Mouse (Mus musculus): ENCODE measurements around the gene Zbtb18. TPM values are rescaled to one million over a fixed set of nuclear protein-coding genes. Genes with fewer than 3 reads are reported as not detected.
A peak's percentile ranks its signal among the peaks of the same experiment; 100 is the strongest.

The Zbtb18 gene
- total and polyA plus RNA-seq, 3 experiments: 8.4 to 16.9 (median 10.0) TPM

DNA sequence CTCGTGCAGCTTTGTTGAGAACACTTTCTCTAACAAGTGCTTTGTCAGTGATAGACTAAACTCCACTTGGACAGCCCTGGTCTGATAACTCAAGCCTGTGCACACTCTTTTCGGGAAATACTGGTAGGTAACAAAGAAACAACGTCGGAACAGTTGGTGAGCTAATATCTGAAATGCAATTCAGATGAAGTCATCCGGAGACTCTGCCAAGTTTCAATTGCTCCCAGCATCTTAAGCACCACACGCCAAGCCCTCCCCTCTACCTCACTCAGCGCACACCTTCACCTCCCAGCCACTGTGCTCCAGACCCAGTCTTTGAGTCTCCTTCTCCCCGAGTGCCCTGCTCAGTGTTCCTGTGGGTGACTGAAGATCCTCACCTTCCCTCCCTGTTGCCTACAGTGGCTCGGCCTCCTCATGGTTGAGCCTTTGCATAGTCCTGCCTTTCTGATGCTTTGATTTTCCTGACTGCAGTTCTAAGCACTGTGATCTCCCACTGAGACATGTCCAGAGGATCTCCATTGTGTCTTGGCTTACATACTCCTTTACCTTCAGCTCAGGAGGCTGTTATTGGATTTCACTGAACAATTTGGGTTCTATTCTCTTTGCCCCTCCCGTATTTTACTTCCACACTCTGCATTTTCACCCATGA, 37.3 kb downstream of the Zbtb18 start:
- no peak for DNase-seq (ENCODE audit: extremely low read depth)
- no peak overlapping the region for H3K4me2 ChIP-seq (ENCODE audit: insufficient read depth, low read depth, poor library complexity, severe bottlenecking)
- peaks cover 10 to 23% of the 10 kb centered on the region in 2 experiments for H3K4me1 ChIP-seq (ENCODE audit: control insufficient read depth in 1 of 2, insufficient read depth in 2 of 2)
- H3K27ac ChIP-seq (ENCODE audit: insufficient read depth, low read depth): no peak overlapping the region
- no peaks in the 10 kb centered on the region for H3K27me3 ChIP-seq (replicated peaks)
- dilution Hi-C loops (cut with MboI; ENCODE audit: extremely low pct_ligation_motif_present, extremely low pct_unique_long_range_greater_than_20kb, low sequenced_read_pairs) (no loop called here), in situ Hi-C loops (cut with MboI; ENCODE audit: low pct_ligation_motif_present, low pct_unique_long_range_greater_than_20kb, low sequenced_read_pairs) (no loop called here)
- H3K36me3 ChIP-seq (replicated peaks in 1 of 2; ENCODE audit: control insufficient read depth in 1 of 2, insufficient read depth in 1 of 2, low read length in 1 of 2): no peaks in the 10 kb centered on the region
- no peaks in the 10 kb centered on the region for H3K79me2 ChIP-seq (replicated peaks; ENCODE audit: control insufficient read depth, extremely low read depth, insufficient read depth, poor library complexity, severe bottlenecking)
- no peak overlapping the region for H3K4me3 ChIP-seq (replicated peaks in 1 of 3; ENCODE audit: low read depth in 2 of 3, low read length in 2 of 3, poor library complexity in 1 of 3)
- no peak overlapping the region for H3K9ac ChIP-seq (ENCODE audit: insufficient read depth, low read depth)
- no peaks in the 10 kb centered on the region for H3K9me3 ChIP-seq (replicated peaks; ENCODE audit: low read length)
- no peak for TF ChIP-seq MYC (IDR thresholded peaks at IDR 0.05; ENCODE audit: low read depth, low read length)
- no peak for TF ChIP-seq HCFC1 (IDR thresholded peaks at IDR 0.05; ENCODE audit: low read depth, low read length)
- no peak for TF ChIP-seq POLR2AphosphoS2 (IDR thresholded peaks at IDR 0.05; ENCODE audit: low read depth, low read length)
- TF ChIP-seq TCF12 (IDR thresholded peaks at IDR 0.05; ENCODE audit: low read depth, low read length): no peak
- TF ChIP-seq MXI1 (IDR thresholded peaks at IDR 0.05; ENCODE audit: low read depth, low read length): no peak

DNA sequence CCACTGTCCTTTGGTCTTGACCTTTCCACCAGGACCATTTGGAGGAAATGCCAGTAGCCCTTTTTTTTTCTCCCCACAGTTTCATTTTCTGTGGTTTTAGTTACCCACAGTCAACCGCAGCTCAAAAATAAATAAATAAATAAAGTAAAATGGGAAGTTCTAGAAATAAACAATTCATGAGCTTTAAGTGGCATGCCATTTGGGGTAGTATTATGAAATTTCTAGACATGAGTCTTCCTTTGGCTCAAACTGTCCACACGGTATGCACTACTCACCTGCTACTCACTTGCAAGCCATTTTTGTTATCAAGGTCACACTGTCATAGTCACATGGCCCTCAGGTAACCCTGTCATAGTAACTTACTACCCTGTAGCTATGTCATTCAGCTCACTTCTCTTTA, 41.5 kb downstream of the Zbtb18 start:
- no peak overlapping the region for H3K9ac ChIP-seq (ENCODE audit: insufficient read depth, low read depth)
- no peaks in the 10 kb centered on the region for H3K36me3 ChIP-seq (replicated peaks in 1 of 2; ENCODE audit: control insufficient read depth in 1 of 2, insufficient read depth in 1 of 2, low read length in 1 of 2)
- TF ChIP-seq KAT2A (IDR thresholded peaks at IDR 0.05; ENCODE audit: insufficient replicate concordance, low read length) (0 out of 2 replicates have a peak, but pooled peaks have one; percentile 13), NRF1 (IDR thresholded peaks at IDR 0.05; ENCODE audit: low read depth, low read length) (no peak), ZNF384 (IDR thresholded peaks at IDR 0.05; ENCODE audit: low read depth, low read length) (peak; percentile 31; the same call in 1 of the 2 replicates), POLR2A (IDR thresholded peaks at IDR 0.05; ENCODE audit: low read depth, low read length) (no peak), TCF12 (IDR thresholded peaks at IDR 0.05; ENCODE audit: low read depth, low read length) (no peak), TBP (conservative IDR thresholded peaks at IDR 0.05; ENCODE audit: low read depth, low read length) (no peak)
- dilution Hi-C loops (cut with MboI; ENCODE audit: extremely low pct_ligation_motif_present, extremely low pct_unique_long_range_greater_than_20kb, low sequenced_read_pairs): no loop called here
- peaks cover 2% of the 10 kb centered on the region for H3K27me3 ChIP-seq (replicated peaks)
- no peaks in the 10 kb centered on the region for H3K9me3 ChIP-seq (replicated peaks; ENCODE audit: low read length)
- H3K27ac ChIP-seq (ENCODE audit: insufficient read depth, low read depth): no peak overlapping the region
- H3K4me1 ChIP-seq (ENCODE audit: control insufficient read depth in 1 of 2, insufficient read depth in 2 of 2): peaks cover 13 to 27% of the 10 kb centered on the region in 2 experiments
- no peaks in the 10 kb centered on the region for H3K79me2 ChIP-seq (replicated peaks; ENCODE audit: control insufficient read depth, extremely low read depth, insufficient read depth, poor library complexity, severe bottlenecking)
- no peak overlapping the region for H3K4me2 ChIP-seq (ENCODE audit: insufficient read depth, low read depth, poor library complexity, severe bottlenecking)
- no peak overlapping the region for H3K4me3 ChIP-seq (replicated peaks in 1 of 3; ENCODE audit: low read depth in 2 of 3, low read length in 2 of 3, poor library complexity in 1 of 3)
- in situ Hi-C loops (cut with MboI; ENCODE audit: low pct_ligation_motif_present, low pct_unique_long_range_greater_than_20kb, low sequenced_read_pairs): no loop called here
- DNase-seq (ENCODE audit: extremely low read depth): no peak

DNA sequence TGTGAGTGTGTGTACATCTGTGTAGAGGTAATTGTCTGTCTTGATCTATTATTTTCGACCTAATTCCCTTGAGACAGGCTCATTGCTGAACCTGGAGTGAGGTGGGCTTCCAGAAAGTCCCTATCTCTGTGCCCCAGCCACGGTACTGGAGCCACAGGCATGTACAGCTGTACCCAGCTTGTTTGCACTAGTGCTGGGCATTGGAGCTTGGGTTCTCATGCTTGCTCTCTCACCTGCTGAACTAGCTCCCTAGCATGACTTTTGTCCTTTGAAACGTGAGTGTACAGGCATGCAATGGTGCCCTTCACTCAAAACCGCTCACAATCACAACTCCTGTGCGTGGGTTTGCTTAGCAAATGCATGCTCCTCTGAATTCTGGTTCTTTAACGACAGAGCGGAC, 42.1 kb downstream of the Zbtb18 start:
- peak overlapping the region; percentile 4; the same call in 1 of the 2 replicates for H3K4me2 ChIP-seq (ENCODE audit: insufficient read depth, low read depth, poor library complexity, severe bottlenecking)
- dilution Hi-C loops (cut with MboI; ENCODE audit: extremely low pct_ligation_motif_present, extremely low pct_unique_long_range_greater_than_20kb, low sequenced_read_pairs): no loop called here

More for the DNA sequence above, 42.1 kb downstream of the Zbtb18 start:
- no peak overlapping the region for H3K27ac ChIP-seq (ENCODE audit: insufficient read depth, low read depth)
- H3K27me3 ChIP-seq (replicated peaks): peaks cover 2% of the 10 kb centered on the region
- H3K36me3 ChIP-seq (replicated peaks in 1 of 2; ENCODE audit: control insufficient read depth in 1 of 2, insufficient read depth in 1 of 2, low read length in 1 of 2): no peaks in the 10 kb centered on the region
- in situ Hi-C loops (cut with MboI; ENCODE audit: low pct_ligation_motif_present, low pct_unique_long_range_greater_than_20kb, low sequenced_read_pairs): no loop called here
- TF ChIP-seq BHLHE40 (IDR thresholded peaks at IDR 0.05; ENCODE audit: low read depth, low read length) (0 out of 2 replicates have a peak, but pooled peaks have one; percentile 38), ETS1 (conservative IDR thresholded peaks at IDR 0.05; ENCODE audit: low read depth, low read length) (no peak)
- H3K9ac ChIP-seq (ENCODE audit: insufficient read depth, low read depth): no peak overlapping the region
- no peak for DNase-seq (ENCODE audit: extremely low read depth)
- H3K4me3 ChIP-seq (replicated peaks in 1 of 3; ENCODE audit: low read depth in 2 of 3, low read length in 2 of 3, poor library complexity in 1 of 3): no peak overlapping the region
- H3K4me1 ChIP-seq (ENCODE audit: control insufficient read depth in 1 of 2, insufficient read depth in 2 of 2): peaks cover 13 to 29% of the 10 kb centered on the region in 2 experiments
- H3K79me2 ChIP-seq (replicated peaks; ENCODE audit: control insufficient read depth, extremely low read depth, insufficient read depth, poor library complexity, severe bottlenecking): no peaks in the 10 kb centered on the region
- no peaks in the 10 kb centered on the region for H3K9me3 ChIP-seq (replicated peaks; ENCODE audit: low read length)
